Mouse (Mus musculus): Measurements from ENCODE around the gene Atp6v0a4. TPM values are rescaled to one million over a fixed set of nuclear protein-coding genes. Genes with fewer than 3 reads are reported as not detected.

The Atp6v0a4 gene
- polyA plus RNA-seq, 1 experiment from 2014 or later = 0.09 TPM

DNA sequence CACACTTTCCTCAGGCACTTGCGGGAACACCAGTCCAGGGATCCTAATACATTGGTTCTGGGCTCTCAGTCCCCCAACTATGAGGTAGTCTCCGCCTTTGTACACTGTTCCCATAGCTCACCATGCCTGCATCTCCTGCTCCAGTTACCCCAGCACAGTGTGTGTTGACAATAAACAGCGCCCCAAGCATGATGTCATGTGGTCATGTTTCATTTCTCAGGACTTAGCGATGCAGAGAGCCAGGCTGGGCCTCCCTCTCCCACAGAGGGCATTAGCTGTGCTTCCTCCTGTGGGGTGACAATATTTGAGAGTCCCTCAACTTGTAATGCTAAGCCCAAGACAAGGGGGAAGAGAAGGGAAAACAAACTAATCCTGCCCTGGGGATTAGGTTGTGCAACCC lies 76.4 kb downstream of the Atp6v0a4 start:
- 80% methylated on average over 4 of the region's 4 CpGs for WGBS

DNA sequence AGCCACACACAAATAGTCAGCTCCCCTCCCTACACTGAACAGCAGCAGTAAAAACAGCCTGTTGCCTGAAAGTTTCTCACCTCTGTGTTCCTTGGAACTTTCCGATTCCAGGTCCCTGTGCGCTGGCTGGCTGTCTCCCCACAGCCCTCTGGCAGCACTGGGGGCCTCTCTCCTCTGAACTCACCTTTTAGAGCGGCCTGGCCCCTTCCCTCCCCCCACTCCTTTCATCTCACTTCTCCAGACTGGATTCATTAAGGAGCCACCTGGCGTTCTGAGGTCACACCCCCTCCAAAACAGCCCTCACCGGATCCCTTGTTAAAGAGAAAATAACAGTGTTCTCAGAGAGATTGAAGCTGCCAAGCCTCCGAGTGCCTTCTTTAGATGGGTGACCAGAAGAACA lies 77.5 kb downstream of the Atp6v0a4 start, which contains the start of gene Svopl:
Svopl (minus strand) TSS at position 159 of the 400 bp plus-strand sequence.
- 37% methylated on average over 6 of the region's 6 CpGs for WGBS
- H3K27ac ChIP-seq = no peak within 1 kb of the TSS
- no peaks in the 10 kb centered on the region for H3K9me3 ChIP-seq (ENCODE audit: control insufficient read depth, low read length)
- no peaks in the 10 kb centered on the region for H3K4me1 ChIP-seq (replicated peaks; ENCODE audit: control insufficient read depth, insufficient read depth, low read length)
- H3K27me3 ChIP-seq (ENCODE audit: control insufficient read depth, insufficient read depth, low read length) = no peaks in the 10 kb centered on the region
- no peak for ATAC-seq (ENCODE audit: low FRiP score)
- H3K4me3 ChIP-seq (replicated peaks; ENCODE audit: low read length) = no peak within 1 kb of the TSS
- no peak within 1 kb of the TSS for H3K9ac ChIP-seq
- H3K4me2 ChIP-seq (replicated peaks) = no peak within 1 kb of the TSS
- no peaks in the 10 kb centered on the region for H3K36me3 ChIP-seq (replicated peaks; ENCODE audit: control insufficient read depth, insufficient read depth)
- no peak for DNase-seq (ENCODE audit: low spot score)

More for the DNA sequence above, 76.4 kb downstream of the Atp6v0a4 start:
- ATAC-seq (ENCODE audit: low FRiP score) (no peak), DNase-seq (ENCODE audit: low spot score) (no peak)
- no peak overlapping the region for H3K4me2 ChIP-seq (replicated peaks)
- no peak overlapping the region for H3K9ac ChIP-seq
- no peaks in the 10 kb centered on the region for H3K27me3 ChIP-seq (ENCODE audit: control insufficient read depth, insufficient read depth, low read length)
- H3K36me3 ChIP-seq (replicated peaks; ENCODE audit: control insufficient read depth, insufficient read depth) = no peaks in the 10 kb centered on the region
- no peaks in the 10 kb centered on the region for H3K9me3 ChIP-seq (ENCODE audit: control insufficient read depth, low read length)
- H3K27ac ChIP-seq = no peak overlapping the region
- no peaks in the 10 kb centered on the region for H3K4me1 ChIP-seq (replicated peaks; ENCODE audit: control insufficient read depth, insufficient read depth, low read length)
- no peak overlapping the region for H3K4me3 ChIP-seq (replicated peaks; ENCODE audit: low read length)

DNA sequence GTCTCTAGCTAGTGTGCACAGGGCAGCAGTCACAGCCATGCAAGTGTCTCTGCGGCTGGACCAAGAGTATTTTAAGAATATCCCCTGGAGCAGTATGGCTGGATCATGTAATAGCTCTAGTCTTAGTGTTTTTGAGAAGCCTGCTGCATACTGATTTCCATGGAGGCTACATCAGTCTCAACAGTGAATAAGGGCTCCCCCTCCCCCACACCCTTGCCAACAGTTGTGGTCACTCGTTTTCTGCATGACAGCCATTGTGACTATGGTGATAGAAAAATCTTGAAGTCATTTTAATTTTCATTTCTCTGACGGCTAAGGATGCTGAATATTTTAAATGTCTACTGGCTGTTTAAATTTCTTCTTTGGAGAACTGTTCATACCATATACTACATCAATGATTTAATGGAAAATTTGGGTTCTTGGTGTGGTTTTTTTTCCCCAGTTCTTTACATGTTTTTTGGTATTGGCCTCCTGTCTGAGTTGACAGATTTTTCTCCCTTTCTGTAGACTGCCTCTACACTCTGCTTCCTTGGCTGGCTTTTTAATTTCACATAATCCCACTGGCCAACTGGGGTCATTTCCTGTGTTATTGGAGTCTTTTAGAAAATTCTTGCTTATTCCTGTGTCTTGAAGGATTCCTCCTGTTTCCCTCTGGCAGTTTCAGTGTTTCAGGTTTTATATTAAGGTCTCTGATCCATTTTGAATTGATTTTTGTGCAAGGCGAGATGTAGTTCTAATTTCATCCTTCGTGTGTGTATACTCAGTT lies 91.4 kb downstream of the Atp6v0a4 start:
- no peak overlapping the region for H3K4me2 ChIP-seq (replicated peaks)
- 63% methylated on average over 5 of the region's 5 CpGs for WGBS
- ATAC-seq (ENCODE audit: low FRiP score) = no peak
- H3K9me3 ChIP-seq (ENCODE audit: control insufficient read depth, low read length) = no peaks in the 10 kb centered on the region
- H3K9ac ChIP-seq = no peak overlapping the region
- no peaks in the 10 kb centered on the region for H3K27me3 ChIP-seq (ENCODE audit: control insufficient read depth, insufficient read depth, low read length)
- no peak overlapping the region for H3K4me3 ChIP-seq (replicated peaks; ENCODE audit: low read length)
- DNase-seq (ENCODE audit: low spot score) = no peak
- no peak overlapping the region for H3K27ac ChIP-seq
- H3K36me3 ChIP-seq (replicated peaks; ENCODE audit: control insufficient read depth, insufficient read depth) = no peaks in the 10 kb centered on the region
- H3K4me1 ChIP-seq (replicated peaks; ENCODE audit: control insufficient read depth, insufficient read depth, low read length) = peaks cover 9% of the 10 kb centered on the region

DNA sequence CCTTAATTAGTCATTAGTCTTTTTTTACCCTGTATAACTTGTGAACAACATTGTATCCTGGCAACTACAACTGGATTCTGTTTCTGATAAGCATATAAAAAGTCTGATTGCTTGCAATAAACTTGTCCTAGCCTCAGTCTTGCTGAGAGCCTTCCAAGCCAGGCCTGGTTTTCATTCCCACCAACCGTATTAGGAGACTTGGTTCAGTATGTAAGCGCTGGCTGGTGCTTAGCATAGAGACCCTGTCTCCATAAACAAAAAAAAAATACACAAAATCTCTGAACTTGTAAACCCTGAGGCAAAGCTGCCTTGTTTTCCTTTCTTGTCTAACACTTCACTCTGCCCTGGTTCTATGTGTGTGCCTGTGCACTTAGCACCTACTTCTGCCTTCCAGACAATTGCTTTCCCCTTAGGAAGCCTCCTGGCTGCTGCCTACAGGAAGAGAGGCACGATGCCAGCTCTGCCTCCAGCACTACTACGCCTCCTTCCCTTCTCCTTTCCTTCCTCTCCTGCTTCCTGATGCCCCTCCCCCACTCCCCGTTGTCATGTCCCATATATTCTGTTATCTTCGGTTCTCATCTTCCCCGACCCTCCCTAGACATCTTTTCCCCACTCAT lies 92.4 kb downstream of the Atp6v0a4 start:
- no peak overlapping the region for H3K4me3 ChIP-seq (replicated peaks; ENCODE audit: low read length)
- WGBS = 61% methylated on average over 7 of the region's 7 CpGs
- no peaks in the 10 kb centered on the region for H3K36me3 ChIP-seq (replicated peaks; ENCODE audit: control insufficient read depth, insufficient read depth)
- no peak for DNase-seq (ENCODE audit: low spot score)
- no peak overlapping the region for H3K9ac ChIP-seq
- no peak for ATAC-seq (ENCODE audit: low FRiP score)
- no peak overlapping the region for H3K27ac ChIP-seq
- no peak overlapping the region for H3K4me2 ChIP-seq (replicated peaks)
- H3K27me3 ChIP-seq (ENCODE audit: control insufficient read depth, insufficient read depth, low read length) = no peaks in the 10 kb centered on the region
- no peaks in the 10 kb centered on the region for H3K9me3 ChIP-seq (ENCODE audit: control insufficient read depth, low read length)
- peaks cover 9% of the 10 kb centered on the region for H3K4me1 ChIP-seq (replicated peaks; ENCODE audit: control insufficient read depth, insufficient read depth, low read length)

DNA sequence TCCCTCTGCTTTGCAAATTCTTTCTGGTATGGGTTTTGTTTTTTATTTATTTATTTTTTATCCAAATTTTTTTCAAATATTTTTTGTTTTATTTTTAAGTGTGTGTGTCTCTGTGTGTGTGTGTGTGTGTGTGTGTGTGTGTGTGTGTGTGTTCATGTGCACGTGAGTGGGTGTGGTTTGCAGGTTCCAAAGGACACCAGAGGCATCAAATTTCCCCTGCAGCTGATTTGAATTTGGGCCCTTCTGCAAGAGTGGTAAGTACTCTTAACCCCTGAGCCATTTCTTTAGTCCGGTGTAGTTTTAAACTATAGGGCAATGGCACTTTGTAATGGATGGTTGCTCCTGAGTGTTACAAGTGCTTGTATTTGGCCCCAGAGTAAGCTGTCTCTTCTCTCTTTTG lies 96.2 kb downstream of the Atp6v0a4 start:
- Histone ChIP-seq H3K4me2 (replicated peaks) (no peak overlapping the region), H3K9ac (no peak overlapping the region), H3K36me3 (replicated peaks; ENCODE audit: control insufficient read depth, insufficient read depth) (no peaks in the 10 kb centered on the region), H3K4me1 (replicated peaks; ENCODE audit: control insufficient read depth, insufficient read depth, low read length) (peaks cover 9% of the 10 kb centered on the region), H3K27ac (no peak overlapping the region), H3K9me3 (ENCODE audit: control insufficient read depth, low read length) (no peaks in the 10 kb centered on the region), H3K27me3 (ENCODE audit: control insufficient read depth, insufficient read depth, low read length) (no peaks in the 10 kb centered on the region), H3K4me3 (replicated peaks; ENCODE audit: low read length) (no peak overlapping the region)
- WGBS = 80% methylated on average over 2 of the region's 2 CpGs
- no peak for DNase-seq (ENCODE audit: low spot score)
- ATAC-seq (ENCODE audit: low FRiP score) = no peak

DNA sequence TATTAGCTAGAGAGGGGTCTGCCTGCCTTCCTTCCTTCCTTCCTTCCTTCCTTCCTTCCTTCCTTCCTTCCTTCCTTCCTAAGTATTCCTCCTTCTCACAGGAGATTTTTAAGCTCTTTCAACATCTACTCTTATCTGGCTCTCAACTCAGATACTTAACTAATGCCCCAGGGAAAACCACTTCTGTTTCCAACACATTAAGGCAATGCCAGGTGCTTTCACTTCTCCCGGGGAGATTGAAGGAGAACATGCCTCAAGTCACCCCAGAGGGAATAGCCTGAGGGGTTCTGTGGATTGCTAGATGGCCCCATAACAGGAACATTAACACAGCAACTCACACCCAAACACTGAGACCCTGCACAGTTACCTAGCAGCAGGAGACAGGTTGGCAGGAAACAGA lies 96.6 kb downstream of the Atp6v0a4 start:
- ATAC-seq (ENCODE audit: low FRiP score) (no peak), DNase-seq (ENCODE audit: low spot score) (no peak)
- Histone ChIP-seq H3K27ac (no peak overlapping the region), H3K4me1 (replicated peaks; ENCODE audit: control insufficient read depth, insufficient read depth, low read length) (peaks cover 7% of the 10 kb centered on the region), H3K4me2 (replicated peaks) (no peak overlapping the region), H3K27me3 (ENCODE audit: control insufficient read depth, insufficient read depth, low read length) (no peaks in the 10 kb centered on the region), H3K4me3 (replicated peaks; ENCODE audit: low read length) (no peak overlapping the region), H3K9me3 (ENCODE audit: control insufficient read depth, low read length) (no peaks in the 10 kb centered on the region), H3K9ac (no peak overlapping the region), H3K36me3 (replicated peaks; ENCODE audit: control insufficient read depth, insufficient read depth) (no peaks in the 10 kb centered on the region)
- 43% methylated on average over 1 of the region's 1 CpGs for WGBS

DNA sequence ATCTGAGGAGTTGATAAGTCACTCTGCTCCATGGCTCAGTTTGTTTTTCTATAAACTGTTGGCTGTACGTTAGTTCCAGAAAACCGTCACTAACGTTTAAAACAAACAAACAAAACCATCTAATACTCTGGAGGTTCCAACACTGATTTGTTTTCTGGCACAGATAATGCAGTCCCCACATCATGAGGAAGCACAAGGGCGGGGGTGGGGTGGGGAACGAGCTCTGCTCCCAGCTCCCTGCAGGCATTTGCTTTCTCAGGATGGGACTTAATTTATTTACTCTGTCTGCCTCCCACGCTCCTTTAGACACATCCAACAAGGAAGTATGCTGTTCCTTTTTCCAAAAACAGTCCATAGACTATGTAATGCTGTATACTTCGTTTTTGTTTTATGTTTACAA lies 101.1 kb downstream of the Atp6v0a4 start:
- no peak overlapping the region for H3K9ac ChIP-seq
- no peak overlapping the region for H3K4me2 ChIP-seq (replicated peaks)
- no peak overlapping the region for H3K27ac ChIP-seq
- H3K4me3 ChIP-seq (replicated peaks; ENCODE audit: low read length) = no peak overlapping the region
- no peaks in the 10 kb centered on the region for H3K27me3 ChIP-seq (ENCODE audit: control insufficient read depth, insufficient read depth, low read length)
- H3K9me3 ChIP-seq (ENCODE audit: control insufficient read depth, low read length) = no peaks in the 10 kb centered on the region
- ATAC-seq (ENCODE audit: low FRiP score) (no peak), DNase-seq (ENCODE audit: low spot score) (no peak)
- H3K36me3 ChIP-seq (replicated peaks; ENCODE audit: control insufficient read depth, insufficient read depth) = no peaks in the 10 kb centered on the region
- no peaks in the 10 kb centered on the region for H3K4me1 ChIP-seq (replicated peaks; ENCODE audit: control insufficient read depth, insufficient read depth, low read length)
- 47% methylated on average over 7 of the region's 7 CpGs for WGBS

DNA sequence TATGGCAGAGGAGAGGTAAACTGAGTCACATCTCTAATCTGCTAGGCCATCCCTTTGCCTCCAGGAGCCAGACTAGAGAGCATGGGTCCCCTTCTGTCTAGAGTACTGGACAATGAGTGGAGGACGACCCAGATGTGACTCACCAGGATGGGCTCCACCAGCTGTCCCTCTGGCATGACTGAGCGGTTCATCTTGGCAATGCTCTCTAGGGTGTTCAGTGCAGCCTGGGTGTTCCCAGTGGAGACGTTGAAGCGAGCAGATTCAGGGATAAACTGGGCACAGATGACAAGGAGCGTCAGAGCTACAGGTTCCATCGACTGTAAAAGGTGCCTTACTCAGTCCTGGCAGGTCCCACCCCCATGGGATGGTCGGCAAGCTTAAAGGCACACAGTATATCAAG lies 103.0 kb downstream of the Atp6v0a4 start:
- Histone ChIP-seq H3K9ac (no peak overlapping the region), H3K27me3 (ENCODE audit: control insufficient read depth, insufficient read depth, low read length) (no peaks in the 10 kb centered on the region), H3K4me3 (replicated peaks; ENCODE audit: low read length) (no peak overlapping the region), H3K27ac (no peak overlapping the region), H3K4me1 (replicated peaks; ENCODE audit: control insufficient read depth, insufficient read depth, low read length) (no peaks in the 10 kb centered on the region), H3K9me3 (ENCODE audit: control insufficient read depth, low read length) (no peaks in the 10 kb centered on the region), H3K36me3 (replicated peaks; ENCODE audit: control insufficient read depth, insufficient read depth) (no peaks in the 10 kb centered on the region), H3K4me2 (replicated peaks) (no peak overlapping the region)
- ATAC-seq (ENCODE audit: low FRiP score) = no peak
- WGBS = 85% methylated on average over 7 of the region's 7 CpGs
- DNase-seq (ENCODE audit: low spot score) = no peak

DNA sequence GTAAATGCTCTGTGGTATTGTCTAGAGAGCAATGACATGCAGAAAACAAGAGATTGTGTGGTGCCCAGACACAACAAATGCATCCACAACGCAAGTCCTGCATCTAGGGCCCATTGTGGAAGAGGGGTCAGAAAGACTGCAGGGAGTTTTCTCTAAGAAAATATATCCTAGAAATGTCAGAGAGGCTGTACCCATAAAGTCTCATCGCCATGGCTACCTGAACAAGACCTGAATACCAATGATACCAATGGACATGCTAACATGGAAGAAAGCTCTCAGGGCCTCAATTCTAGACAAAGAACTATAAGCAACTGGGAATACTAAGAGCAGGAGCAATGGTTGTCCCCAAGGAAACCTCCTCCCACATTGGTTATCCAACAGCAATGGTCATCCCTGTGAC lies 111.6 kb downstream of the Atp6v0a4 start:
- H3K4me2 ChIP-seq (replicated peaks) = no peak overlapping the region
- WGBS = 64% methylated on average over 2 of the region's 2 CpGs
- H3K9ac ChIP-seq = no peak overlapping the region
- H3K4me3 ChIP-seq (replicated peaks; ENCODE audit: low read length) = no peak overlapping the region
- H3K27ac ChIP-seq = 0 out of 2 replicates have a peak overlapping the region, but pooled peaks have one; percentile 7
- no peaks in the 10 kb centered on the region for H3K4me1 ChIP-seq (replicated peaks; ENCODE audit: control insufficient read depth, insufficient read depth, low read length)
- no peaks in the 10 kb centered on the region for H3K27me3 ChIP-seq (ENCODE audit: control insufficient read depth, insufficient read depth, low read length)
- ATAC-seq (ENCODE audit: low FRiP score) (no peak), DNase-seq (ENCODE audit: low spot score) (peak; percentile 50)
- no peaks in the 10 kb centered on the region for H3K9me3 ChIP-seq (ENCODE audit: control insufficient read depth, low read length)
- no peaks in the 10 kb centered on the region for H3K36me3 ChIP-seq (replicated peaks; ENCODE audit: control insufficient read depth, insufficient read depth)
